Mouse (Mus musculus): Measurements from ENCODE around the gene Tmem217.
"Not testable (repeated sequence)": the region's sequence is repeated elsewhere in the genome, so short reads cannot be mapped to it uniquely, and the experiment has no call there.

Gene Tmem217

DNA sequence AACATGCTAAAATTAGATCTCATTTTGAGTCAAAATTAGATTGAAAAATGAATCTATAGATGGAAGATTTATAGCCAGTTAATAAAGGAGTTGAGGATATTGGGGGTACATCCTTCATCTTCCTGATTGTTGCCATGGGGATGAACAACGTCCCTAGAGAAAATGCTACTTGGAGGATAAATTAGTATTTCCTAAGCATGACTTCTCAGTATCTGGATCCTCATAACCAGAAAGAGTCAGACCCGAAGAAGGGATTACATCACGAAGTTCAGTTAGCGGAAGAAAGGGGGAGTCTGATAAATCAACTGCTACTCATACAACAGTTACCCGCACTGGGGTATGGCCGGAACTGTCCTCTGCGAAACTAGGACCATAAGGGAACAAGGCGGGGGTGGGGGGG is 3.2 kb downstream of the Tmem217 start:
- DNase-seq (ENCODE audit: low spot score in 2 of 2), result no peak

DNA sequence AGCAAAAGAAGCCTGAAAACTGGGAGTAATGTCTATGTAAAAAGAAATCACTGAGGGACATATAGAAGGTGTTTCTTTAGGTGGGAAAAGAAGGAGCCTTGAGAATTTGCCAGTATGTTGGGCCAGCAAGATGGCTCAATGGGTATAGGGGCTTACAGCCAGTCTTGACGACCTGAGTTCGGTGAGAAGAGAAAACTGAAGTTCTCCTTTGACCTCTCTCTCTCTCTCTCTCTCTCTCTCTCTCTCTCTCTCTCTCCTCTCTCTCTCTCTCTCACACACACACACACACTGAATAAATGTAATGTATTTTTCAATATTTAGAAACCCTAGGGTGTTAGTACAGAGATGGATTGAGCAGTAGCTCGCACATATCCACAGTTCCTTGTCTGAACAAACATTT is 3.7 kb downstream of the Tmem217 start:
- DNase-seq (ENCODE audit: low spot score in 2 of 2), result no peak

DNA sequence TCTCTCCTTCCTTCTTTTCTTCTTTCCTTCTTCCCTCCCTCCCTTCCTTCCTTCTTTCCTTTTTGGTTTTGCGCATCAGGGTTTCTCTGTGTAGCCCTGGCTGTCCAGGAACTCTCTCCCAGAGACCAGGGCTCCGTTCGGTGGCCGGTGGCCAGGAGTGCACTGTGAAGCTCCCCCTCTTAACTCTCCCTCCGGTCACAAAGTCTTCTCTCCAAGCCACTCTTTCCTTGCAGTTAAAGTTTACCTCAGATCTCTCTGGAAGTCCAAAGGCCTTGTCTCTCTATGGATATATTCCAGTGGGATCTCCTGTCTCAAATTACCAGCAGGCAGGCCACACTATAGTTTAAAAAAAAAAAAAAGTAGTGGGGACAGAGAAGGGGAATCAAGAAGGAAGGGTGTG is 6.9 kb downstream of the Tmem217 start:
- DNase-seq (ENCODE audit: low spot score in 2 of 2), result no peak

DNA sequence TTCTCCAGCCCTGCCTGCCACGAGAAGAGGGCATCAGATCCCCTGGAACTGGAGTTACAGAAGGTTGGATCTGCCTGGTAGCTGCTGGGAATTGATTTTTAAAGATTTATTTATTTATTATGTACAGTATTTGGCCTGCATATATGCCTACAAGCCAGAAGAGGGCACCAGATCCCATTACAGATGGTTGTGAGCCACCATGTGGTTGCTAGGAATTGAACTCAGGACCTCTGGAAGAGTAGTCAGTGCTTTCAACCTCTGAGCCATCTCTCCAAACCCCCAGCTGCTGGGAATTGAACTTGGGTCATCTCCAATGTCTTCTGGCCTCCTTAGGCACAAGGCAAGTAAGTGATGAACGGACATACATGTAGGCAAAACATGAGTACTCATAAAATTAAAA is 8.1 kb downstream of the Tmem217 start:
- DNase-seq (ENCODE audit: low spot score in 2 of 2), result no peak

DNA sequence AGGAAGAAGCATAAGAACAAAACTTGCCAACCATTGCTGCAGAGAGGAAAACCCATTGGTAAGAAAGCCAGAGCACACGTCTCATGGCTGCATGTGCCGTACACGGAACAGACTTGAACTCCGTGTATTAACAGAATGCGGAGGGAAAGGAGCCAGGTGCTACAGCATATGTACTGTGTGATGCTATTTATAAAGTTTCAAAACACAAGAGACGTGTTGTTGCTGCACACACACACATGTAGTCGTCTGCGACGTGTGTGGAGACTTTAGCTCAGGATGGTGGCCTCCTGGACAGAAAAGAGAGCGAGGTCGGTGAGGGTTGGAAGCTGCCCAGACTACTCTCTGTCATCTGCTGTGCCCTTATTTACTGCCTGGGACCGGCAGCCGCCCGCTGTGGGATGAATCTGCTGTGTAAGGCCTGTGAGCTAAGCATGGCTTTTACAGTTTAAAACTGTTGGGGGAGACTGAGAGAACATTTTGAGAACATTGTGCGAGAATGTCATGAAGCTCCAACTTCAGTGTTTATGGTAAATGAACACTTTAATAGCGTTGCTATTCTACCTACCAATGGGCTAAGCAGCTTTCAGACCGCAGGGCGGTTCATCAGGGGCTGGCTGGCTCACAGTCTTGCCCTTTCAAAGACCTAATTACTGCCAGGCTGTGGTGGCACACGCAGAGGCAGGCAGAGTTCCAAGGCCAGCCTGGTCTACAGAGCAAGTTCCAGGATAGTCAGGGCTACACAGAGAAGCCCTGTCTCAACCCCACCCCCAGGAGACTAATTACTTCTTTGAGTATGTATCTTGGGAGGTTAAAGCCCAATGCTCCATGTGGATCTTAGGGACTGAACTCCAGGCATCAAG is 9.1 kb downstream of the Tmem217 start:
- DNase-seq (ENCODE audit: low spot score in 2 of 2), result no peak

DNA sequence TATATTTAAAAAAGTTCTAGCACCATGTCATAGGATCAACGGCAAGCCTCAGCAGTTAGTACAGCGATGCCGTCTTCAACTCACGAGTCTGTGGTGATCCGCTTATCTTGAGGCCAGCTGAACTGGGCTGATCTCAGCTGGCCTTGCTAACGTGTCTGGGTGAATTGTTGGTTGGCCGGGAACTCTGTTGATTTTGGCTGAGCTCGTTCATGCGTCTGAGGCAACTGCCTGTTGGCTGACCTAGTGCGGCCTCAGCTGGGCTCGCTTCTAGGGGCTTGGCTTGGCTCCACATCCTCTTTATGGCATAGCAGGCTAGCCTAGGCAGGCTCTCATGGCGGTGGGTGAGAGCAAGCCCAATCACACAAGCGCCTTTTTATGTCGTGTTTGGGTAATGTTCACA is 10.8 kb downstream of the Tmem217 start:
- DNase-seq (ENCODE audit: low spot score in 2 of 2), result no peak

DNA sequence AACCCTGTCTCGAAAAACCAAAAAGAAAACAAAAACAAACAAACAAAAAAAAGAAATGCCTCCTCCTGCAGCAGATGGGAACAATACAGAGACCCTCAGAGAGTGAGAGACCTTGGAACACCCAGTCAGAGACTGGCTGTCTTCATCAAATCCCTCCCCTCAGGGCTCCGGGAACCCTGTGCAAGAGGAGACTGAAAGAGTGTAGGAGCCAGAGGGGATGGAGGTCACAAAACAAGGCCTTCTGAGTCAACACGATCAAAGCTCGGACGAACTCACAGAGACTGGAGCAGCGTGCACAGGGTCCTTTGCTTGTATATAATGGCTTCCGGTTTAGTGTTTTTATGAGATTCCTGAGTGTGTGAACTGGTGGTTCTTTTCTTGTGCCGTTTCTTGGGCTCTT is 11.8 kb downstream of the Tmem217 start:
- DNase-seq (ENCODE audit: low spot score in 2 of 2), result no peak

DNA sequence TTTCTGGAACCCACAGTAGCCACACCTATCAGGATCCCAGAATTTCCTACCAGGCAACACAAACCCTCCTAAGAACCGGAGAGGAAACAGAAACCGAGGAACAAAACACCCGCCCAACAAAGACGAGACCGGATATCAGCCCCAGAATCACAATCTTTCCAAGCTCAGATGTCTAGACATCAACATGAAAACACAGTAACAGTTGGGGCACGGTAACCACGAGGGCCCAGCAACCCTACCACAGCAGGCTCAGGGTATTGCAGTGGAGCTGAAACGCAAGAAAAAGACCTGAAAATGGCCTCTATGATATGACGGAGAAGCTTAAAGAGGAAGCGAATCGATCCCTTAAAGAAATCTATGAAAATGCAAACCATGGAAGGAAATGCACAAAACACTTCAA is 18.3 kb downstream of the Tmem217 start:
- DNase-seq (ENCODE audit: low spot score in 2 of 2), result no peak

DNA sequence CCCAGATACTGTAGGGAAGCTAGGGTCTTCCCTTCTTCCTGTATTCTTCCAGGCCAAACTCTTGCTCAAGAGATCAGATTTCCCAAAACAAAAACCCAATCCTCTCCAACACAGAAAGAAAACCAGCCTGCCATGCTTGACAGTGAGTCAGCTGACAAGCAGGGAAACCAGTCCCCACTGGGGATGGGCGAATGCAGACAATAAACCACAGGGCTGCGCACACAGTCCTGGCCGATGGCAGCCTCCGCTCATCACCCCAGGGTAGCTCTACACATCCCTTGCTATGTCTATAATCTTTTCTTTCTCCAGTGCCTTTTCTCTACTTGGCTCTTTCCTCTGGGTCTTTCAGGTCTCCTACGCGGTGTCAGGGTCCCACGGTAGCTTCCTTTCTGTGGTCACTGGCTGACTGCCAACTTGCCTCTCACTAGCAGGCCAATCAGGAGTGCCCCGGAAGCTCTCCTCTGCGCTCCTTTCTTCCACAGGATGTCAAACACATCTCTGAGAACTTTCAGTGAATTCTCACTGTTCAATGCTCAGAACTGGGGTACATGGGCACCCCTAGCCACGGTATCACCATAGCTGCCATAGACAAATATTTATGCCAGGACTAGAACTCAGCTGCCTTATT is 20.3 kb downstream of the Tmem217 start:
- DNase-seq (ENCODE audit: low spot score in 2 of 2), result no peak

DNA sequence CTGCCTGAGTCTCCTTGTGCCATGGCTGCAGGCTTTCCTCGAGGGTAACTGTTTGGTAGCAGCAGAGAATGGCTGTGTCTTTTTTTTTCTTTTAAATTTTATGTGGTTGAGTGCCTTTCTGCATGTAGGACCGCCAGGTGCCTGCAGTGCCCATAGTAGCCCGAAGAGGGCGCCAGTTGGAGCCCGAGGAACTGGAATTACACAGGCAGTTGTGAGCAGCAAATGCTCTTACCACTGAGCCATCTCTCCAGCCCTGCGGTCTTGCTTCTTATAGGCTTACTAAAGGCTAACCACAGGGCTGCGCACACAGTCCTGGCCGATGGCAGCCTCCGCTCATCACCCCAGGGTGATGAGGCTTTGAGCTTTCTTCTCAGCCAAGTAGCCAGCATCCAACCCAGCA is 20.9 kb downstream of the Tmem217 start:
- DNase-seq (ENCODE audit: low spot score in 2 of 2), result no peak

DNA sequence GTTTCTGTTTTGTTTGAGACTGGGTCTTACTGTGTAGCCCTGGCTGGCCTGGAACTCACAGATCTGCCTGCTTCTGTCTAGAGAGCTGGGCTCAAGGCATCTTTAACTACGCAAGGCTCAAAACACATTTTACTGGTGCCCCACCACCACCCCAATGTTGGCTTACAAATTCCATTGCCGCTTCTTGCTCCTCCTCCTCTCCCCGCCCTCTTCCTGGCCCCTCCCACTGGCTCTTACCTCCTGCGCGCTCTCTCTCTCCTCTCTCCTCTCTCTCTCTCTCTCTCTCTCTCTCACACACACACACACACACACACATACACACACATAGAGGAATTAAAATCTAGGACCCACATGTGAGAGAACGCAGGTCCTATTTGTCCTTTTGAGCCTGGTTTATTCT is 21.7 kb downstream of the Tmem217 start:
- DNase-seq (ENCODE audit: low spot score in 2 of 2), result no peak

DNA sequence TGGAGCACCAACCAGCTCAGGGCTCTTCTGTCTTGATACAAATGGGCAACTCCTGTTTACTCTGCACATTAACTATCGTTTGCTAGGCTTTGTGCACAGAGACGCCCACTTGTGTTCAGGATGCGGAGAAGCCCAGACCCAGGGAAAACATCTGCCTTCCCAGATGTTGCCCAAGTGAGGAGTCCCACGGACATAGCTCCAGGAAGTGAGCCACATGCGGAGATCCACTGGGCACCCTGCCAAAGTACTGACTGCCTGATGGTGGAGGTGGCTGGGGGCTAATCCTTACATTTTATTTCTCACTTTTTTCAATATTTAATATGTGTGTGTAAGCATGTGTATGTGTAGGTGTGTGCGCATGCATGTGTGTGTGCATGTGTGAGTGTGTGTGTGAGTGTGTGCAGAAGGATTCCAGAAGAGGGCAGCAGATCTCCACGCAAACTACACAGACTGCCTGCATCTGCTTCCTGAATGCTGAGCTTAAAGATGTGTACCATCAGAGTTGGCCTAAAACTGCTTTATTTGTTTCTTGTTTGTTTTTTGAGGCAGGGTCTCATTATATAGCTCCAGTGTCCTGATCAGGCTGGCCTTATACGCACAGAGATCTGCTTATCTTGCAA is 23.5 kb downstream of the Tmem217 start:
- DNase-seq (ENCODE audit: low spot score in 2 of 2), result no peak

DNA sequence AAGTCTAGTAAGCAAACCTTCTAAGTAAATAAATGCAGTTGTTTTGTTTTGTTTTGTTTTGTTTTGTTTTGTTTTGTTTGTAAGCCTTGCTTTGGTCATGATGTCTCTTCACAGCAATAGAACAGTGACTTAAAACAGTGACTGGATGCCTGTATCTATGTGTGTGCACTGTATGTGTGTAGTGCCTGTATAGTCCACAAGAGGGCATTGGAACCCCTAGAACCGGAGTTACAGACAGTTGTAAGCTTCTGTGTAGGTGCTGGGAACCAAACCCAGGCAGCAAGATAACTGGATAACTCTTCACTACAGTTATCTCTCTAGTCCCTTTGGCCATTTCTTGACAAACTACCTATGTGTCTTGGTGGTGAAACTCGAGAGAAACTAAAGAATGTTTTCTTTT is 26.6 kb downstream of the Tmem217 start:
- no peak for DNase-seq (ENCODE audit: low spot score in 2 of 2)

DNA sequence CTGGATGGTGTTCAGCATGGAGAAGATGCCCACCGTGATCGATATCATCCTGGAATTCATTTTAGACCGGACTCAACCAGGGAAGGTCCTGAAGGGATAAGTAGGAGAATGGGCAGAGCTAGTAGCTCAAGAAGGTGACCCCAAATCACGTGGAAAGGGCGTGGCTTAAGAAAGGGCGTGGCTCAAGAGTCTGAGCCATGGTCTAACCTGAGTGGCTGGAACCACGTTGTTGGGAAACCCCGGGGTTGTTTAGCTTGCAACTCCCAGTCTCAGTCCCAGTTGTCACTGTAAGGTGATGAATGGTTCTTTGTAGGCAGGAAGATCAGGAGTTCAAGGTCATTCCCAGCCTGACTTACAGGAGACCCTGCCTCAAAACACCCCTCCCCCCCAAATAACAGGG is 32.5 kb downstream of the Tmem217 start:
- DNase-seq (ENCODE audit: low spot score in 2 of 2), result no peak

DNA sequence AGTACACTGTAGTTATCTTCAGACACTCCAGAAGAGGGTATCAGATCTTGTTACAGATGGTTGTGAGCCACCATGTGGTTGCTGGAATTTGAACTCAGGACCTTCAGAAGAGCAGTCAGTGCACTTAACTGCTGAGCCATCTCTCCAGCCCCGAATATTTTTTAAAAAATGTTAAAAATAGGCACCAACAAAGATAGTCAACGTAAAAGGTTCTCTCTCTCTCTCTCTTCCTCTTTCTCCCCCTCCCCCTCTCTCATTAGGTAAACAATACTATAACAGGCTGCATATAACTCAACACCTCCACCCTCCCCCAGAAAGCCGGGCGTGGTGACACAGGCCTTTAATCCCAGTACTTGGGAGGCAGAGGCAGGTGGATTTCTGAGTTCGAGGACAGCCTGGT is 33.5 kb downstream of the Tmem217 start:
- DNase-seq (ENCODE audit: low spot score in 2 of 2), result not testable (repeated sequence)

DNA sequence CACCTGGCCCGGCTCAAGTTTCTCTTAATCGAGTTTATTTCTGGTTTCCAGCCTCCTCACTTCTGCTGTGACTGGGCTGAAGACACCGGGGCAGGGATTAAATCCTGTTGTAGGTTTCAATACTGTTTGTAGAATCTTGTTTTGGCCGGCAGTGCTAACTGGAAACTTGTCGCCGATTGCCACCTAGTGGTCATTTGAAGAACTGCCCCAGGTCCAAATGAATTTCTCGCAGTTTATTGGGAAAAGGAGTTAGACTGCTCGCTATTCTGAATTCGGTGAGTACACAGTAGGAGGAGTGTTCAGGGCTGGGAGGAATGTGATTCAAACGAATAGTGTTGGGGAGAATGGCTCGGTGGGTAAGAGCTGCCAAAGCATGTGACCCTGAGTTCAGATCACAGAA is 37.8 kb downstream of the Tmem217 start:
- peak; percentile 80 to 91 for DNase-seq (ENCODE audit: low spot score in 2 of 2)

DNA sequence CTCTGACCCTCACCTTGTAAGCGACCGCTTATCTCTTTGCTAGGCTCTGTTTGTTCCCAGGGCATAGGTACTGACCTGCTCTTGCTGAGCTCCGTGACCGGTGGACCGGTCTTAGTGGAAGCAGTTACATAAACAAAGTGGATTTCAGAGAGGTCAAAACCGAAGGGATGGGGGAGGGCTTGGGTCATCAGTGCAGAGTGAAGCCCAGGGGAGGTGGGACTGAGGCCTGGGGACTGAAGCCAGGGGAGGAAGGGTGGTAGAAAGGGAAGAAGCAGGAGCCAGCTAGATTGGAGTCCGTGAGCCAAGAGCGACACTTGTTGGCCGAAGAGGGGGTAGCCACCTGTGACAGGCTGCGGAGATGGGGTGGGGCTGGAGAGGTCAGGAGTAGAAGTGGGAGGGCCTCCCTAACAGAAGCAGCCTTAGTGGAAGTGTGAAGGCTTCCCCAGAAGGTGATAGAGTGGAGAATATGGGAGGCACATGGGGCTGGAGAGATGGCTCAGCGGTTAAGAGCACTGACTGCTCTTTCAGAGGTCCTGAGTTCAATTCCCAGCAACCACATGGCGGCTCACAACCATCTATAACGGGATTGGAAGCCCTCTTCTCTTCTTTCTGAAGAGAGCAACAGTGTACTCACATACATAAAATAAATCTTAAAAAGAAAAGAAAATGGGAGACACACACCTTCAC is 39.0 kb downstream of the Tmem217 start:
- no peak for DNase-seq (ENCODE audit: low spot score in 2 of 2)

DNA sequence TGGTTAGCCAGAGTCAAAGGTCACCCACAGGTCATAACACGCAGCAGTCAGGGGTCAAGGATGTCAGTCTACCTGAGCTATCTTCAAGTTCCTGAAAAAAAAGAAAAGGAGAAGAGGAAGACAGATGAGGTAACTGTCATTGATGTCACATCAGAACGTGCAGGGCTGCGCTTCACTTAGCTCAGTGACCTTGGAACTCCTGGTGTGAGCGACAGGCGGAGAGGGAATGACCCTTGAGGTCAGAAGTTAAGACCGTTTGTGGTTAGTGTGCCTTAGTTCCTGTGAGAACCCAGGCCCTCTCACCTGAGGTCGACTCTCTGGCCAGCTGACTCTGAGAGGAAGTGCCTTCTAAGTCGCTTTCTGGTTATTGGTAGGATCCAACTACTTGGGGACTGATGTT is 41.5 kb downstream of the Tmem217 start:
- DNase-seq (ENCODE audit: low spot score in 2 of 2), result no peak

DNA sequence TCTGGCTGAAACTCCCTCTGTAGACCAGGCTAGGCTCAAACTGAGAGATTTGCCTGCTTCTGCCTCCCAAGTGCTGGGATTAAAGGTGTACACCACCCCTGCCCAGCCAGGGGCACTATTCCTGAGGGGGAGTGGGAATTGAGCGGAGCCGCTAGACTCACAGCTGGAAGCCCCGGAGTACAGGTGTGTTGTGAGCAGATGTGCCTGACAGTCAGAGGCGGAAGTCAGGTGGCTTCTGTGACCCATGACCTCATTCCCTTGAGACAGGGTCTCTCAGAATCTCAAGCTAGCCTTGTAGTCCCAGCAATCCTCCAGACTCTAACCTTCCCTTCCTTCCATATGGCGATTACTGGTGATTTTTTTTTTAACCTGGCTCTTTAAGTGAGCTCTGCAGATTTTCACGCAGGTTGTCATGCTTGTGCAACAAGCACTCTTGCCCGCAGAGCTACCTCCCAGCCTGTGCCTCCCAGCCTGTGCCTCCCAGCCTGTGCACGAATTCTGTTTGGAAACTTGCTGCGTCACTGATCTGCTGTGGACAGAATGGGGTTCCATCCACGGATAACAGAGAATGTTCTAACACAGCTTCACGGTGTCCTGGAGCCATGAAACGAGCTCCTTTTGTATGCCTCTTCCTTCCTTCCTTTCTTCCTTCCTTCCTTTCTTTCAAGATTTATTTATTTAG is 43.1 kb downstream of the Tmem217 start:
- no peak for DNase-seq (ENCODE audit: low spot score in 2 of 2)

DNA sequence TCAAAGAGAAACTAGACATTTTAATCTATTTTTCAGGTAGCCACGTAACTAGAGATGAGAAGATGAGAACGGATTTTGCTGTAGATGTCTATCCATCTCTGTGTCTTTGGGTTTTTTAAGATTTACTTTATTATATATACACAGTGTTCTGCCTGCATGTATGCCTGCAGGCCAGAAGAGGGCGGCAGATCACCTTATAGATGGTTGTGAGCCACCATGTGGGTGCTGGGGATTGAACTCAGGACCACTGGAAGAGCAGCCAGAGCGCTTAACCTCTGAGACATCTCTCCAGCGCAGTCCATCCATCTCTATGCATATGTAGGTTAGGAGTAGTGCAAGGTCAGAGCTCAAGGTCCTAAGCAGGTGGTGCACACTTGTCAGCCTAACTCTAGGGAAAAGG is 48.5 kb downstream of the Tmem217 start:
- no peak for DNase-seq (ENCODE audit: low spot score in 2 of 2)

DNA sequence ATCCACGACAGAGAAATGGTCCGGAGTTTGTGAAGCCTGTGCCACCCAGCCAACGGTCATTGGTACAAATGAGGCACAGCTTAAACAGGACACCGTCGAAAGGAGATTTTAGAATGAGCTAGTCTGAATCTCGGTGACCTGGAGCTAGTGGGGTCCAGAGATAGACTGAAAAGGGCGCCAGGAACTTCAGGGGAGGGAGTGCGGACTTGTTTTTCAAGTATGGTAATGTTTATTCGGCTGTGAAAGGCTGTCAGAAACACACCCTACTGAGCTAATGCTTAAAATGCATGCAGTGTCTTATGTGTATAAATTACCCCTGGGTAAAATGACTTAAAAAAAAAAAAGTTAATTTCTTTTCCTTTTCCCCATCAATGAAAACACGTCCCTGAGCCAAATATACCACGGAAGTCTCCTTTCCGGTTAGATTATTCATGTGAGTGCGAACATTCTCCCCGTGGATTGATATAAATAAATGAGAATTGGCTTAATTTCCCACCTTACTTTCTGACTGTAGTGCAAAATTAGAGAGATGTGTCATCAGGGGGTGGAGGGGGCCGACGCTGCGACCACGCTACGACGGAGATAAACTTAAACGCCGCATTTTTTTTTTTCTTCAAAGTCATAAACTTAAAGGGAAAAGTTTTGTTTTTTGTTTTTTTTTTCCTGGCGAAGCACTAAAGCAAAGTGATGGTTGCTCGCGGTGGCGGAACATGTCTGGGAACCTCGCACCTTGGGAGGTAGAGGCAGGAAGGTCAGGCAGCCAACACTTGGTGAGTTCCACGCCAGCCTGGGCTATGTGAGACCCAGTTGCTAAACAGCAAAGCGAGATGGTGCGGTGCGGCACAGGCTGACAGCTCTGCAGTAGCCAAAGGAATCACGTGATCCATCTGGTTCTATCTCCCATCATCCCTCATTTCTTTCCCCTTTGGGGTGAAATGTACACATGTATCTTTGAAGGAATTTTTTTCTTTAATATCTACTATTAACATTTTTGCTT is 49.2 kb downstream of the Tmem217 start:
- DNase-seq (ENCODE audit: low spot score in 2 of 2), result no peak
